Mouse (Mus musculus): ENCODE measurements at regions not wholly inside any gene's neighbourhood (a gene's known extent, or its start where the extent isn't known, plus 50 kb on each side); places are given as distances from the start of the nearest gene placed in this dataset.

DNA sequence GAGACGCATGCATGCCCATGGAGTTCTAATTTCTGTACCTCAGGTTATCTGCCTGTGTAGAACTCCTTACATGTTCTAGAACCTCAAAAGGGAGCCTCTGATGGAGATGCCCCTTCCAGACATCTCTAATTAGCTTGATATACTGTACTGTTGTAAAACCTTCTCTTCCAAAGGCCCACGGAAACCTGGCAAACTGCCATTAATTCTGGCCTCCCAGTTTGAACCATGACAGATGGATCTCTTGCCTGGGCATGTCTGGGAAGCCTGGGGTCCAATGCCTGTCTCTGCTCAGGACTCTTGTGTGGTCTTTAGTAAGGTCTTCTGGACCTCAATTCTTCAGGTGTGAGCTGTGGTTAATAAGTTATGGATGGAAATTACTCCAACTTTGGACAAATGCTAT is 207.7 kb upstream of the Camk1g start:
- no peak for ATAC-seq (ENCODE audit: low FRiP score, low read depth)
- no peak overlapping the region for H3K9ac ChIP-seq (replicated peaks)
- no peak overlapping the region for H3K4me2 ChIP-seq (replicated peaks)
- H3K27me3 ChIP-seq: peaks cover 10% of the 10 kb centered on the region
- no peaks in the 10 kb centered on the region for H3K9me3 ChIP-seq
- 96% methylated on average over 2 of the region's 2 CpGs for WGBS
- peaks cover 8% of the 10 kb centered on the region; the same call in 1 of the 2 replicates for H3K4me1 ChIP-seq
- no peak overlapping the region for H3K4me3 ChIP-seq
- no peak overlapping the region for H3K27ac ChIP-seq (replicated peaks)
- no peaks in the 10 kb centered on the region for H3K36me3 ChIP-seq

DNA sequence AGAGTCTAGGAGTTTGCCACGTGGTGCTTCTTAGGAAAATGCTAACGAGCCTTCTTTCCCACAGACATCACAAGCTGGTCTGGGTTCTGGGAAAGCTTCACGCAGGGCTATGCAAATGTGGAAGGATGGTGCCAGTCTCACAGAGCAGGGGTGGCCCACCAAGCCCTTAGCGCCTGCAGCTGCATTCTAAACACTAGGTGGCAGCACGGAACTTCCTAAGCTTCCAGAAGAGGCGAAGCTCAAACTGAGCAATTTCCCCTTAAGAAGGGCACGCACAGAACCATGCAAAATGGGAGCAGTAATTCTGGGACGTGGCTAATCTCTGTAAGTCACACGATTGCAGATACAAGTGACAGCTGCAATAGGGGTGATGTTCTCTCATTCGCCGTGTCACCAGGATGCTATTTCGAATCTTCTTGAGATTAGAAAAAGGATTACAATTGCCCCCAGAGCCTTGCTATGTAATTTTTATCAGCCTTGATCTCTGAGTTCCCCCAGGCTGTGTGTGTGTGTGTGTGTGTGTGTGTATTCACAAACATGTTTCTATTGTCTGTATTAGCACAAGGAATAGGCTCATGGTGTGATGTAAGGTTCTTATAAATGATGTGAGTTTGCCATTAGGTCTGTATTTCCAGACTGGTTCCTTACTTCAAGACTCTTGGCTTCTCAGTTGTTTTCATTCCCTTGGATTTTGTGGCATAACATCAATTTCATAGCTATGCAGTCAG is 206.1 kb upstream of the Camk1g start:
- 7% methylated on average over 12 of the region's 12 CpGs for WGBS
- no peaks in the 10 kb centered on the region for H3K36me3 ChIP-seq

DNA sequence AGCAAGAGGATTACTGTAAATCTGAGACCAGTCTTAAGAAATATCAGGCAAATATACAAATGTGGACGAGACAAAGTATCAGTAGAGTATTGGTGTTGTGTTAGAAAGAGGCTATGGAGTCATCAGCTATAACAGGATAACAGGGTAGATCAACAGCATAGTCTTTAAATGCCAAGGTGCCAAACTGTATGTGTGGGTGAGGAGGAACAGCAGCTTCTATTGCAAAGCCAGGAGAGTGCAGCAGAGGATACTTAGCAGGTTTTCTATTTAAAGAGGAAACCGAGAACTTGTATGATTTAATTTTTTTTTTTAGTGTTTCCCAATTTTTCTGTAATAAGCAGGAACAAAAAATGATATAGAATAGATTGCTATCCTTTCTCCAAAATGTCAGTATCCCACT is 202.7 kb upstream of the Camk1g start:
- Histone ChIP-seq H3K4me2 (replicated peaks) (no peak overlapping the region), H3K9me3 (no peaks in the 10 kb centered on the region), H3K36me3 (no peaks in the 10 kb centered on the region), H3K9ac (replicated peaks) (no peak overlapping the region), H3K27ac (replicated peaks) (no peak overlapping the region), H3K4me3 (no peak overlapping the region), H3K27me3 (peaks cover 10% of the 10 kb centered on the region), H3K4me1 (peaks cover 8% of the 10 kb centered on the region; the same call in 1 of the 2 replicates)
- 79% methylated on average over 2 of the region's 2 CpGs for WGBS
- ATAC-seq (ENCODE audit: low FRiP score, low read depth): no peak

More for the DNA sequence above, 206.1 kb upstream of the Camk1g start:
- H3K9me3 ChIP-seq: no peaks in the 10 kb centered on the region
- H3K4me1 ChIP-seq: peaks cover 8% of the 10 kb centered on the region; the same call in 1 of the 2 replicates
- H3K4me3 ChIP-seq: no peak overlapping the region
- peak; percentile 90 for ATAC-seq (ENCODE audit: low FRiP score, low read depth)
- H3K4me2 ChIP-seq (replicated peaks): 0 out of 2 replicates have a peak overlapping the region, but pooled peaks have one; percentile 11
- H3K9ac ChIP-seq (replicated peaks): no peak overlapping the region
- H3K27ac ChIP-seq (replicated peaks): no peak overlapping the region
- peaks cover 10% of the 10 kb centered on the region for H3K27me3 ChIP-seq

DNA sequence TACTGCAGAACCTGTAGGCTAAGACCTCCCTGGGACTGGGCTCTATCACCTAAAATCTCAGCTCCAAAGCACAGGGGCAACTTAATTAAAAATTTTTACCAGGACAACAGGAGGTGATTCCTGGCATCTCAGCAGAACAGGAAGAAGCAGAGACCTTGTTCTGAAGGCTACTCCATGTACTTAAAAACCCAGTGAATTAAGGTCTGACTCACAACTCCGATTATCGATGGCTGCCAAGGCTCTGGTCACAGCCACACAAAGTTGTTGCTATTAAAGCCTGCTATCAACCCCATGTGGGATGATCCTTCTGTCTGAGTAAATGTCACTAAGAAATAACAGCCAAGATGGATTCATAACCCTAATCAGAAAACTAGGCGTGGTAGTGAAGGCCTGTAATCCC is 202.3 kb upstream of the Camk1g start:
- WGBS: 93% methylated on average over 3 of the region's 3 CpGs
- no peak for ATAC-seq (ENCODE audit: low FRiP score, low read depth)

DNA sequence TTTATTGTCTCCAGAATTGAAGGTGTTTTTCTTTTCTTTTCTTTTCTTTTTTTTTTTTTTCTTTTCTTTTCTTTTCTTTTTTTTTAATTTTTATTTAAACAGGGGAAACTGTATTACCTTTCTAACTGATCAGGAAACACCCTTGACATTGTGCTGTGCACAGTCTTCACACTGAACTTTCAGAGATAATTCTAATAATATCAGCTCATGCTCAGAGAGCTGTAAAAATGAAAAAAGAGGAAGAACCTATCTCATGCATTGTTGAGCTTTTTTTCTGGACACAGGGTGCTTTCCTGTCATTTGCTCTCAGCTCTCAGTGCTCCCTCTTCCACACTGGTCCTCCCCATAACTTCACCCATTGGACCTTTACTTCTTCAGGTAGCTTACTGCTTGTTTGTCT is 201.0 kb upstream of the Camk1g start:
- ATAC-seq (ENCODE audit: low FRiP score, low read depth): no peak
- no peak overlapping the region for H3K27ac ChIP-seq (replicated peaks)
- peaks cover 10% of the 10 kb centered on the region for H3K27me3 ChIP-seq
- H3K36me3 ChIP-seq: no peaks in the 10 kb centered on the region
- H3K9me3 ChIP-seq: no peaks in the 10 kb centered on the region
- H3K9ac ChIP-seq (replicated peaks): no peak overlapping the region
- H3K4me3 ChIP-seq: no peak overlapping the region
- no peak overlapping the region for H3K4me2 ChIP-seq (replicated peaks)
- H3K4me1 ChIP-seq: peaks cover 4% of the 10 kb centered on the region; the same call in 1 of the 2 replicates

More for the DNA sequence above, 202.3 kb upstream of the Camk1g start:
- Histone ChIP-seq H3K27ac (replicated peaks) (no peak overlapping the region), H3K27me3 (peaks cover 10% of the 10 kb centered on the region), H3K9me3 (no peaks in the 10 kb centered on the region), H3K9ac (replicated peaks) (no peak overlapping the region), H3K4me1 (peaks cover 8% of the 10 kb centered on the region; the same call in 1 of the 2 replicates), H3K4me2 (replicated peaks) (no peak overlapping the region), H3K36me3 (no peaks in the 10 kb centered on the region), H3K4me3 (no peak overlapping the region)

DNA sequence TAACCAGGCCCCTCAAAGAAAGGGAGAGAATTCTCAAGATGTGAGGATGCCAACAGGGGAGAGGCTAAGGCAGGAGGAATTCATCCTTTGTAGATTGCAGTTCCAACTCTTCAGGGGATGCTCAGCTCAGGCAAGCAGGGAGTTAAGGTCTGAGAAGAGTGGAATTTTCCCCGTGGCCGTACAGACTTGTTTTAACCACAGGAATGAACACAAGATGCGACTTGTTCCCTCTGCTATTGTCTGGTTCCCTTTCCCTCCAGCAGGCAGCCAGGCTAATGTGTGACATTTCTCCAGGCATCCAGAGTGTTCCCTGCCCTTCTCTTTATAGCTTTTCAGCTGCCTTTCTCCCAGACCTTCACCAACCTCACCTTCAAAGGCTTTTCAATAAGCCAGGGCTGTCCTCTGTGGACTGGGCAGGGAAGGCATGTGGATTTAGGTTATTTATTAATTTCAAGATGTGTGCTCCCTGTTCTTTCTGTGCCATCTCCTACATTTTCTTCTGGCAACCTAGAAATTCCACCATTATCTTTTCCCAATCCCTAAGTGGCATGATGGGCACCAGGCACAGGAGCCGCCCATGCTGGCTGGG is 198.6 kb upstream of the Camk1g start:
- H3K4me2 ChIP-seq (replicated peaks): no peak overlapping the region
- H3K4me3 ChIP-seq: no peak overlapping the region
- H3K27me3 ChIP-seq: peaks cover 5% of the 10 kb centered on the region; the same call in 1 of the 2 replicates
- H3K36me3 ChIP-seq: no peaks in the 10 kb centered on the region
- 65% methylated on average over 4 of the region's 4 CpGs for WGBS
- no peak overlapping the region for H3K27ac ChIP-seq (replicated peaks)
- no peak for ATAC-seq (ENCODE audit: low FRiP score, low read depth)
- H3K9me3 ChIP-seq: no peaks in the 10 kb centered on the region
- H3K9ac ChIP-seq (replicated peaks): no peak overlapping the region
- no peaks in the 10 kb centered on the region for H3K4me1 ChIP-seq

DNA sequence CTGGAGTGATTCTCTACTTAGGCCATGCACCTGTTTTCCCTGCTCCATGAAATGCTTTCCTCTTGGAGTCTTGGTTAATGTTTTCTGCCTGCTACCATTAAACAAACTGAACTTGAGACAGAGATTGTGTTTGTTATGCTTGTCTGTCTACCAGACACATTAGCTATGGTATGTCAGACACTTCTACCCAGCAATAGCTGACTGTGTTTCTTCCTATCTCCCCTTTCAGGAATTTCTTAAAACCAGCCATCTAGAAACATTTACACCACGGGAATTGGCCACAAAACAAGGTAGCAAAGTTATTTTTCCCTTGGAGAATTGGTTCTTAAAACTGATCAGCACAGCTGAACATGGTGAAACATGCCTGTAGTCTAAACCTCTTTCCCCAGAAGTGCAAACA is 197.1 kb upstream of the Camk1g start:
- 73% methylated on average over 1 of the region's 1 CpGs for WGBS
- Histone ChIP-seq H3K4me2 (replicated peaks) (no peak overlapping the region), H3K4me1 (no peaks in the 10 kb centered on the region), H3K9me3 (no peaks in the 10 kb centered on the region), H3K4me3 (no peak overlapping the region), H3K9ac (replicated peaks) (no peak overlapping the region), H3K27me3 (no peaks in the 10 kb centered on the region), H3K36me3 (no peaks in the 10 kb centered on the region), H3K27ac (replicated peaks) (no peak overlapping the region)
- ATAC-seq (ENCODE audit: low FRiP score, low read depth): no peak

DNA sequence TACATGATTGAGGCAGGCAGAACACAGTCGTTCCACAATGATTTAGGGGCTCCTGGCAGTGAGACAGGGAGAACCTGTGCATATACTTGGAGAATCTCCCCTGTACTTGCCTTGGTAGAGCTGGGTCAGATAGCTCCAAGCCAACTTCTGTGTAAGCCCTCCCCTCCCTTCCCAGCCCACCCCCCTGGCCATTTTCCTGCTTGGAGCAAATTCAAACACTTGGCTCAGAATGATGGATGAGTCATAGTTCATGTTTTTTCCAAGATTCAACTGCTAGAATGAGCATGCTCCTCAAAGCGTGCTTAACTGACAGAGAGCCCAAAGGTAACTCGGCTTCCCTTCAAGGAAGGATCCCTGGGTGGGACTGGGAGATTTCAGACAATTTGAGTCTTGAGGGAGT is 194.1 kb upstream of the Camk1g start:
- Histone ChIP-seq H3K9ac (replicated peaks) (no peak overlapping the region), H3K4me3 (no peak overlapping the region), H3K4me2 (replicated peaks) (no peak overlapping the region), H3K27me3 (no peaks in the 10 kb centered on the region), H3K36me3 (no peaks in the 10 kb centered on the region), H3K4me1 (no peaks in the 10 kb centered on the region), H3K27ac (replicated peaks) (no peak overlapping the region), H3K9me3 (no peaks in the 10 kb centered on the region)
- 80% methylated on average over 3 of the region's 3 CpGs for WGBS
- no peak for ATAC-seq (ENCODE audit: low FRiP score, low read depth)

DNA sequence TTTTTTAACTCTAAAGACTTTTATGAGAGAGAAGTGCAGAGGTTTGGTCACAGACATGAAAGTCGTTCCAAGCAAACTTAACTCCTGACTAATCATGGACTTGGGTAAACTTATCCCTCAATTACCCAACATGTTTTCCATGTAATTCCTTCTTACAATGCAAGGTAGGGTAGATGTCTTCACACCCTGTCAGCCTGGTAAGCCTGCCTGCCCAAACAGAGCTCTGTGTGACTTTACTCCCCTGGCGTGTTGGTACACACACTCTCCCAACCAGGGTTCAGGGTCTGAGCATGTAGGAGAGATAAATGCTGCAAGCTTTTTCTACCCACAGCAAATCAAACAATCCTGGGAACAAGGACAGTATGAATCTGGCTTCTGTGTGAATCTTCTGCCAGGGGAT is 192.1 kb upstream of the Camk1g start:
- no peak overlapping the region for H3K4me3 ChIP-seq
- no peak for ATAC-seq (ENCODE audit: low FRiP score, low read depth)
- H3K9ac ChIP-seq (replicated peaks): no peak overlapping the region

DNA sequence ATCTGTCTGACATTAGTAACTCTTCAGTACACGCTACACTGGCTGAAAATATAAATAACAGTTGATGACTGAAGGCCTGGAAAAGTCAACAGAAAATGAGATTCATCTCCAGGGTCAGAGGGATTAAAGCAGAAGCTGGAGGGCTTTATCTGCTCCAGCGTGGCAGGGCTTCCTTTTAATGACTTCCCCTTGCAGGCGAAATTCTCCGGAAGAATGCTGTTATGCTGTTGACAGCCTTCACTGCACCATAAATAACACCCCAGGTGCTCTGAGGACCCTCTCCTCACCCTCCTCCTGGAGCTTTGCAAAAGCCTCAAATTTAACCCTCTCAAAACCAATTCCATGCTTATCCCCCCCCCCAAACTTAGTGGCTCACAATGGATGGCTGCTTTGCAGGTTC is 188.0 kb upstream of the Camk1g start:
- Histone ChIP-seq H3K9ac (replicated peaks) (no peak overlapping the region), H3K27me3 (no peaks in the 10 kb centered on the region), H3K4me1 (0 out of 2 replicates have a peak, but pooled peaks cover 4% of the 10 kb centered on the region), H3K9me3 (no peaks in the 10 kb centered on the region), H3K36me3 (no peaks in the 10 kb centered on the region), H3K4me2 (replicated peaks) (no peak overlapping the region), H3K4me3 (no peak overlapping the region), H3K27ac (replicated peaks) (no peak overlapping the region)
- WGBS: 21% methylated on average over 4 of the region's 4 CpGs
- ATAC-seq (ENCODE audit: low FRiP score, low read depth): no peak

More for the DNA sequence above, 192.1 kb upstream of the Camk1g start:
- Histone ChIP-seq H3K36me3 (no peaks in the 10 kb centered on the region), H3K9me3 (no peaks in the 10 kb centered on the region), H3K27ac (replicated peaks) (no peak overlapping the region), H3K27me3 (no peaks in the 10 kb centered on the region), H3K4me1 (0 out of 2 replicates have a peak, but pooled peaks cover 4% of the 10 kb centered on the region), H3K4me2 (replicated peaks) (no peak overlapping the region)
- 89% methylated on average over 2 of the region's 2 CpGs for WGBS

DNA sequence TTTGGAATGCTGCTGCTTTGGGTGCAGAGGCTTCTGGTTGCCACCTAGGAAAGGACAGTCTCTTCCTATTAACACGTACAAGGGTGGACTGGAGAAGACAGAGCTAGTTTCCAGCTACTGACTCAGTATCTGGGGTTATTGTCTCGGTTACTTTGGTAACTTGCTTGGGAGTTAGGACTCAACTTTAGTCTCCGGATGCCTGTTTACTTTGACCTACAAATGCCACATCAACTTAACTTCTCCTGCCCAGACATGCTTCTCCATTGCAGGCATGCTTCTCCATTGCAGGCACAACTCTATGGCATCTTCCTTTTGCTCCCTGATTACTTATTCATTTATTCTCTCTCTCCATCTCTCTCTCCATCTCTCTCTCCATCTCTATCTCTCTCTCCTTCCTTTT is 184.6 kb upstream of the Camk1g start:
- no peaks in the 10 kb centered on the region for H3K27me3 ChIP-seq
- H3K4me3 ChIP-seq: no peak overlapping the region
- H3K9me3 ChIP-seq: no peaks in the 10 kb centered on the region
- WGBS: 89% methylated on average over 3 of the region's 3 CpGs
- ATAC-seq (ENCODE audit: low FRiP score, low read depth): no peak
- H3K36me3 ChIP-seq: no peaks in the 10 kb centered on the region
- H3K4me1 ChIP-seq: 0 out of 2 replicates have a peak, but pooled peaks cover 4% of the 10 kb centered on the region
- H3K27ac ChIP-seq (replicated peaks): no peak overlapping the region
- no peak overlapping the region for H3K4me2 ChIP-seq (replicated peaks)
- H3K9ac ChIP-seq (replicated peaks): no peak overlapping the region

DNA sequence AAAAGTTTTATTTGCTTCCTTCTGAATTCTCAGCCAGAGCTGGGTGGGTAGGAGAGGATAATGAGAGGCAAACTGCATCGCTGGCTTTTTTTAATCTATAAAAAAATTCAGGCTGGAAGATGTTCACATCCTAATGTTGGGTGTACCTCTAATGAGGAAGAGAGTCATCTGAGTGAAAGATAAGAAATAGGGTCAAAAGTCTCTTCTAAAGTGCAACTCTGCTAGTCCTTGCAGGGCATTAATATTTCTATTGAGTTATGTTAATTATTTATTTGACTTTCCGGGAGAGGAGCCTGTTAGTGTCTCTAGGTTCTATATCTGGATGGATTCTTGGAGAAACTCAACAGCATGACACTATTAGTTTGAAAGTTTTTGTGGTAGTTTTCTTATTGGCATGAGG is 182.2 kb upstream of the Camk1g start:
- Histone ChIP-seq H3K4me2 (replicated peaks) (no peak overlapping the region), H3K9ac (replicated peaks) (no peak overlapping the region), H3K36me3 (no peaks in the 10 kb centered on the region), H3K27me3 (no peaks in the 10 kb centered on the region), H3K9me3 (no peaks in the 10 kb centered on the region), H3K4me1 (no peaks in the 10 kb centered on the region), H3K4me3 (no peak overlapping the region), H3K27ac (replicated peaks) (no peak overlapping the region)
- ATAC-seq (ENCODE audit: low FRiP score, low read depth): no peak
- WGBS: 84% methylated on average over 2 of the region's 2 CpGs

All from midbrain, embryonic 12.5 days (tissue).